Mouse (Mus musculus) midbrain, embryonic 16.5 days (tissue): ENCODE data around the gene Capn15. TPM values are rescaled to one million over a fixed set of nuclear protein-coding genes. Genes with fewer than 3 reads are reported as not detected.
A peak's percentile ranks its signal among the peaks of the same experiment; 100 is the strongest.

Source experiments
- ATAC-seq: fragments of 200-750 bp; cut with Nextera tagmentation; 2 replicates; pipeline ENCODE4 v1.8.0; 2017; ENCODE audit warnings: moderate TSS enrichment
- H3K27ac ChIP-seq: fragments of 300-500 bp; sonication (generic); 2 replicates; pipeline ENCODE4 v1.5.1; 2014; ENCODE audit warnings: mild to moderate bottlenecking, low read length, mixed read lengths
- H3K27me3 ChIP-seq: fragments of 300-500 bp; sonication (generic); 2 replicates; pipeline ENCODE4 v1.6.1; 2014; ENCODE audit warnings: low read depth, low read length, mixed read lengths; ENCODE audit not compliant: control insufficient read depth, insufficient read depth
- H3K36me3 ChIP-seq: fragments of 300-500 bp; sonication (generic); 2 replicates; pipeline ENCODE4 v1.6.1; 2014; ENCODE audit warnings: mild to moderate bottlenecking, low read length, moderate library complexity, mixed read lengths; ENCODE audit not compliant: control insufficient read depth, insufficient read depth
- H3K4me1 ChIP-seq: fragments of 300-500 bp; sonication (generic); 2 replicates; pipeline ENCODE4 v1.6.1; 2014; ENCODE audit warnings: mild to moderate bottlenecking, low read length, mixed read lengths; ENCODE audit not compliant: control insufficient read depth, insufficient read depth
- H3K4me2 ChIP-seq: fragments of 300-500 bp; sonication (generic); 2 replicates; pipeline ENCODE4 v1.6.1; 2014; ENCODE audit warnings: mild to moderate bottlenecking, low read length, mixed read lengths
- H3K4me3 ChIP-seq: fragments of 300-500 bp; sonication (generic); 2 replicates; pipeline ENCODE4 v1.5.1; 2014; ENCODE audit warnings: low read depth, mild to moderate bottlenecking, low read length, moderate library complexity, mixed read lengths
- H3K9ac ChIP-seq: fragments of 300-500 bp; sonication (generic); 2 replicates; pipeline ENCODE4 v1.6.1; 2014; ENCODE audit warnings: low read depth, low read length, mixed read lengths
- H3K9me3 ChIP-seq: fragments of 300-500 bp; sonication (generic); replicated peaks from 2 replicates; pipeline ENCODE4 v1.6.1; 2014; ENCODE audit warnings: mild to moderate bottlenecking, low read length, mixed read lengths; ENCODE audit not compliant: control insufficient read depth, poor library complexity, severe bottlenecking
- WGBS: fragments of 180-500 bp; shearing (Covaris S2); extraction: QIAGEN DNeasy Blood & Tissue Kit; methylation state at CpG from one replicate; pipeline ENCODE4 v1.1.7; 2014; 5-methylcytosine and 5-hydroxymethylcytosine counted together
- polyA plus RNA-seq: library from polyadenylated mRNA; unstranded; fragments of >200 nt; fragmentation: Nextera tagmentation; extraction: Ambion mirVana; gene quantifications from 2 replicates; pipeline ENCODE4 v1.2.1, GENCODE M21; 2015

The Capn15 gene
- polyA plus RNA-seq, 1 experiment from 2014 or later = 20.8 TPM

GRCm38 (mm10) chr17:26007646-26008045, 22.1 kb upstream of the Capn15 start:
- Histone ChIP-seq H3K27ac (no peak overlapping the region), H3K4me2 (no peak overlapping the region), H3K9me3 (no peaks in the 10 kb centered on the region), H3K27me3 (no peaks in the 10 kb centered on the region), H3K9ac (no peak overlapping the region), H3K36me3 (peaks cover 14% of the 10 kb centered on the region), H3K4me3 (no peak overlapping the region), H3K4me1 (no peaks in the 10 kb centered on the region)
- ATAC-seq = no peak
- 77% methylated on average over 2 of the region's 2 CpGs for WGBS

GRCm38 (mm10) chr17:26005731-26006450, 20.3 kb upstream of the Capn15 start:
- H3K9me3 ChIP-seq = no peaks in the 10 kb centered on the region
- no peak overlapping the region for H3K4me3 ChIP-seq
- 86% methylated on average over 10 of the region's 10 CpGs for WGBS
- H3K27ac ChIP-seq = no peak overlapping the region
- no peak overlapping the region for H3K4me2 ChIP-seq
- no peaks in the 10 kb centered on the region for H3K27me3 ChIP-seq
- H3K9ac ChIP-seq = no peak overlapping the region
- no peaks in the 10 kb centered on the region for H3K4me1 ChIP-seq
- peaks cover 23% of the 10 kb centered on the region for H3K36me3 ChIP-seq
- ATAC-seq = no peak

GRCm38 (mm10) chr17:26004711-26005110, 19.1 kb upstream of the Capn15 start:
- Histone ChIP-seq H3K9ac (no peak overlapping the region), H3K36me3 (peaks cover 26% of the 10 kb centered on the region), H3K9me3 (no peaks in the 10 kb centered on the region), H3K27me3 (no peaks in the 10 kb centered on the region), H3K4me3 (no peak overlapping the region), H3K27ac (no peak overlapping the region), H3K4me2 (no peak overlapping the region), H3K4me1 (no peaks in the 10 kb centered on the region)
- WGBS = 93% methylated on average over 15 of the region's 15 CpGs
- ATAC-seq = no peak

GRCm38 (mm10) chr17:26003864-26004263, 18.3 kb upstream of the Capn15 start:
- Histone ChIP-seq H3K36me3 (peaks cover 26% of the 10 kb centered on the region), H3K27ac (no peak overlapping the region), H3K27me3 (no peaks in the 10 kb centered on the region), H3K4me2 (no peak overlapping the region), H3K9me3 (no peaks in the 10 kb centered on the region), H3K4me3 (no peak overlapping the region), H3K4me1 (no peaks in the 10 kb centered on the region), H3K9ac (no peak overlapping the region)
- 99% methylated on average over 2 of the region's 2 CpGs for WGBS
- ATAC-seq = no peak

- Histone ChIP-seq H3K9me3 (no peaks in the 10 kb centered on the region), H3K4me2 (no peak overlapping the region), H3K9ac (no peak overlapping the region), H3K27ac (no peak overlapping the region), H3K27me3 (no peaks in the 10 kb centered on the region), H3K4me1 (no peaks in the 10 kb centered on the region), H3K4me3 (no peak overlapping the region), H3K36me3 (peaks cover 30% of the 10 kb centered on the region)
- ATAC-seq = no peak
- WGBS = 93% methylated on average over 11 of the region's 11 CpGs
Measured at GRCm38 (mm10) chr17:25998425-25998824, 12.8 kb upstream of the Capn15 start.

GRCm38 (mm10) chr17:25993489-25993888, 7.9 kb upstream of the Capn15 start:
- Histone ChIP-seq H3K27ac (no peak overlapping the region), H3K4me1 (no peaks in the 10 kb centered on the region), H3K27me3 (no peaks in the 10 kb centered on the region), H3K36me3 (peaks cover 49% of the 10 kb centered on the region), H3K9ac (no peak overlapping the region), H3K4me3 (no peak overlapping the region), H3K9me3 (no peaks in the 10 kb centered on the region), H3K4me2 (no peak overlapping the region)
- ATAC-seq = no peak
- 94% methylated on average over 3 of the region's 3 CpGs for WGBS

GRCm38 (mm10) chr17:25992274-25992673, 6.7 kb upstream of the Capn15 start:
- Histone ChIP-seq H3K36me3 (peaks cover 44% of the 10 kb centered on the region), H3K4me2 (no peak overlapping the region), H3K9me3 (no peaks in the 10 kb centered on the region), H3K9ac (no peak overlapping the region), H3K27ac (no peak overlapping the region), H3K4me1 (no peaks in the 10 kb centered on the region), H3K4me3 (no peak overlapping the region), H3K27me3 (no peaks in the 10 kb centered on the region)
- ATAC-seq = no peak
- 97% methylated on average over 4 of the region's 4 CpGs for WGBS

- H3K27ac ChIP-seq = no peak overlapping the region
- no peak overlapping the region for H3K9ac ChIP-seq
- H3K9me3 ChIP-seq = no peaks in the 10 kb centered on the region
- no peaks in the 10 kb centered on the region for H3K27me3 ChIP-seq
- no peak overlapping the region for H3K4me3 ChIP-seq
- peaks cover 41% of the 10 kb centered on the region for H3K36me3 ChIP-seq
- peaks cover 7% of the 10 kb centered on the region for H3K4me1 ChIP-seq
- 93% methylated on average over 5 of the region's 5 CpGs for WGBS
- no peak overlapping the region for H3K4me2 ChIP-seq
- no peak for ATAC-seq
Measured at GRCm38 (mm10) chr17:25990331-25990730, 4.7 kb upstream of the Capn15 start.

GRCm38 (mm10) chr17:25984556-25985305, 865 bp downstream of the Capn15 start:
- peak overlapping the region; percentile 84 for H3K4me2 ChIP-seq
- ATAC-seq = no peak

More at GRCm38 (mm10) chr17:25984556-25985305, 865 bp downstream of the Capn15 start:
- WGBS = 13% methylated on average over 17 of the region's 17 CpGs
- Histone ChIP-seq H3K27ac (peak overlapping the region; percentile 90), H3K4me3 (peak overlapping the region; percentile 93), H3K27me3 (no peaks in the 10 kb centered on the region), H3K4me1 (peaks cover 31% of the 10 kb centered on the region), H3K9ac (peak overlapping the region; percentile 90), H3K9me3 (no peaks in the 10 kb centered on the region), H3K36me3 (peaks cover 9% of the 10 kb centered on the region)
